Mouse (Mus musculus): Measurements from ENCODE around the gene Olfr652.

- TF ChIP-seq CTCF (IDR thresholded peaks at IDR 0.05; ENCODE audit: low read depth) (no peak), EP300 (IDR thresholded peaks at IDR 0.05; ENCODE audit: low read depth) (no peak)
Observed at GRCm38 (mm10) chr7:104613655-104614054, 53.0 kb downstream of the Olfr652 start, which contains the start of gene Olfr656.
